Comparison of ENCODE assay signal across 8 mouse cellular contexts in genomic region chr13:56522081-56522820, GRCm38 (mm10). TPM values are rescaled to one million over a fixed set of nuclear protein-coding genes. Genes with fewer than 3 reads are reported as not detected.
A peak's percentile ranks its signal among the peaks of the same experiment; 100 is the strongest.
DNase-seq lines count a peak whose midpoint lies in the region; ATAC-seq and TF ChIP-seq lines count a peak whose summit lies in the region.

Gene Fbxl21, plus strand, starts transcription at chr13:56522472.

- H3K9ac ChIP-seq in hindbrain, embryonic 11.5 days (ENCODE audit: low read depth, low read length): peak within 1 kb of the TSS; percentile 68
- peak within 1 kb of the TSS; percentile 80 for H3K9ac ChIP-seq in lung, embryonic 16.5 days (ENCODE audit: low read length)

- no peaks in the 10 kb centered on the region for H3K4me1 ChIP-seq in hindbrain, embryonic 11.5 days (replicated peaks; ENCODE audit: control insufficient read depth, insufficient read depth, low read length)
- 0 out of 2 replicates have a peak, but pooled peaks cover 2% of the 10 kb centered on the region for H3K4me1 ChIP-seq in lung, embryonic 16.5 days (replicated peaks; ENCODE audit: control insufficient read depth, insufficient read depth, low read length)
- peaks cover 13% of the 10 kb centered on the region for H3K4me1 ChIP-seq in thymus, adult 2 months (replicated peaks; ENCODE audit: control insufficient read depth, insufficient read depth, low read length)

- peak within 1 kb of the TSS; percentile 91 for H3K4me2 ChIP-seq in hindbrain, embryonic 11.5 days (replicated peaks; ENCODE audit: low read depth, low read length)
- H3K4me2 ChIP-seq in lung, embryonic 16.5 days (ENCODE audit: low read depth, low read length): peak within 1 kb of the TSS; percentile 97

- no peak for TF ChIP-seq CTCF in thymus, adult 2 months (IDR thresholded peaks at IDR 0.05; ENCODE audit: borderline replicate concordance, control insufficient read depth, extremely low read depth, insufficient read depth, low read length, poor library complexity)

- peak; percentile 25; the same call in 1 of the 2 replicates for TF ChIP-seq POLR2A in thymus, adult 2 months (IDR thresholded peaks at IDR 0.05; ENCODE audit: control insufficient read depth, extremely low read depth, insufficient read depth, low read length, poor library complexity)

- WGBS in hindbrain, embryonic 11.5 days: 2% methylated on average over 56 of the region's 56 CpGs
- WGBS in lung, embryonic 16.5 days: under 1% methylated on average over 51 of the region's 56 CpGs
- 2% methylated on average over 56 of the region's 56 CpGs for WGBS in thymus, adult 2 months

- no peak within 1 kb of the TSS for H3K27ac ChIP-seq in hindbrain, embryonic 11.5 days (ENCODE audit: low read depth, low read length)
- 0 out of 2 replicates have a peak within 1 kb of the TSS, but pooled peaks have one; percentile 36 for H3K27ac ChIP-seq in lung, embryonic 16.5 days (ENCODE audit: low read length)
- H3K27ac ChIP-seq in thymus, adult 2 months (ENCODE audit: control insufficient read depth, insufficient read depth, low read length): no peak within 1 kb of the TSS

- peak; percentile 92 for DNase-seq in R1 (ENCODE audit: low read depth, low spot score)
- DNase-seq in cerebellum, postnatal 14 days: peak; percentile 92
- DNase-seq in frontal cortex, postnatal 10 days (ENCODE audit: low spot score in 2 of 2): peak; percentile 86
- peak; percentile 91 for DNase-seq in hindbrain, embryonic 11.5 days (ENCODE audit: low spot score)
- peak; percentile 95 for DNase-seq in layer of hippocampus, adult 9-11 months
- DNase-seq in ovary, adult 18-20 months (ENCODE audit: low spot score): peak; percentile 91
- peak; percentile 90 for DNase-seq in thymus, adult 2 months

- peak within 1 kb of the TSS; percentile 64 for H3K4me3 ChIP-seq in hindbrain, embryonic 11.5 days (ENCODE audit: low read depth, low read length)
- peak within 1 kb of the TSS; percentile 75 for H3K4me3 ChIP-seq in lung, embryonic 16.5 days (ENCODE audit: low read length)
- H3K4me3 ChIP-seq in thymus, adult 2 months (ENCODE audit: control insufficient read depth, insufficient read depth, low read length): peak within 1 kb of the TSS; percentile 59

- H3K27me3 ChIP-seq in hindbrain, embryonic 11.5 days (ENCODE audit: control insufficient read depth, insufficient read depth, low read length): no peaks in the 10 kb centered on the region
- no peaks in the 10 kb centered on the region for H3K27me3 ChIP-seq in lung, embryonic 16.5 days (ENCODE audit: control insufficient read depth, insufficient read depth, low read depth, low read length)
- no peaks in the 10 kb centered on the region for H3K27me3 ChIP-seq in thymus, adult 2 months (ENCODE audit: control insufficient read depth, insufficient read depth, low read length)

- no peaks in the 10 kb centered on the region for H3K36me3 ChIP-seq in hindbrain, embryonic 11.5 days (ENCODE audit: control insufficient read depth, insufficient read depth, low read length)
- no peaks in the 10 kb centered on the region for H3K36me3 ChIP-seq in lung, embryonic 16.5 days (ENCODE audit: control insufficient read depth, insufficient read depth, low read length)
- no peaks in the 10 kb centered on the region for H3K36me3 ChIP-seq in thymus, adult 2 months (ENCODE audit: control insufficient read depth, insufficient read depth, low read length)

- no peaks in the 10 kb centered on the region for H3K9me3 ChIP-seq in hindbrain, embryonic 11.5 days (ENCODE audit: control insufficient read depth, low read length)
- no peaks in the 10 kb centered on the region for H3K9me3 ChIP-seq in lung, embryonic 16.5 days (ENCODE audit: control insufficient read depth, low read length)

- ATAC-seq in hindbrain, embryonic 11.5 days (ENCODE audit: low FRiP score): peak; percentile 99
- ATAC-seq in lung, embryonic 16.5 days (ENCODE audit: low read depth): peak; percentile 100

RNA-seq across cellular contexts. Expression of gene Fbxl21, which starts in this region (rescaled TPM):
- polyA plus RNA-seq in hindbrain, embryonic 11.5 days (2014; fragmentation: Nextera tagmentation; extraction: Ambion mirVana): 3.2 and 3.3 TPM in 2 replicates
- polyA plus RNA-seq in lung, embryonic 16.5 days (2015; fragmentation: Nextera tagmentation; extraction: Ambion mirVana): 0.77 and 1.2 TPM in 2 replicates
- 0.40 and 0.71 TPM in 2 replicates for polyA plus RNA-seq in thymus, adult 2 months (2012; rRNA removed)

Comparison
In these comparisons a context has a peak if more than half of its experiments do, and no peak if none do; other contexts are left out.
1. Peak in DNase-seq and H3K4me3 ChIP-seq in thymus, adult 2 months; RNA of the gene not detected or under 1 TPM.